Mouse (Mus musculus): ENCODE data around the gene Rapgef6. TPM values are rescaled to one million over a fixed set of nuclear protein-coding genes. Genes with fewer than 3 reads are reported as not detected.

The Rapgef6 gene
- polyA plus RNA-seq, 1 experiment: 47.2 TPM

DNA sequence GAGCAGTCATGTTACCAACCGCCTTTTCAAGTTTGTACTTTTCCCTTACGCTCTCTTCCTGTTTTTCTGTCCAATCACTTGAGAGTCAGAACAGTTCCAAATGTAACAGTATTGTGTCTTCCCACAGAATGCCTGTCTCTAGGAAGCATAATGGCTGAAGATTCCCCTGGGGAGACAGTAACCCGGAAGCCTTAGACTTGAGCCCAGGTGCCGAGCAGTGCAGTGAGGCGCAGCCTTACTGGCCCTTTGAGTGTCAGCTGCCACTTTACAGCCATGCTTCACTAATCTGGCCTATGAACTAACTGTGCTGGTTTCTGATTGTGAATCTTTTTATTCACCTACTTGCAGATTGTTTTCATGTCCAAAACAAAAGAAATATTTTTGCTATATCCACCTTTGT is 175.0 kb downstream of the Rapgef6 start:
- Histone ChIP-seq H3K4me1 (ENCODE audit: control insufficient read depth, insufficient read depth, insufficient read length) (peaks cover 18% of the 10 kb centered on the region), H3K4me3 (ENCODE audit: extremely low read depth, insufficient read depth, insufficient read length) (no peak overlapping the region), H3K36me3 (ENCODE audit: control insufficient read depth, insufficient read depth, low read length) (peaks cover 12% of the 10 kb centered on the region), H3K27ac (ENCODE audit: insufficient read depth, low read length) (peak overlapping the region; percentile 71), H3K27me3 (ENCODE audit: control insufficient read depth, insufficient read depth, low read length) (no peaks in the 10 kb centered on the region)
- TF ChIP-seq POLR2A (IDR thresholded peaks at IDR 0.05; ENCODE audit: low read depth, low read length) (no peak), CTCF (IDR thresholded peaks at IDR 0.05; ENCODE audit: extremely low read depth, insufficient read depth, insufficient read length, insufficient replicate concordance) (no peak)
- DNase-seq (ENCODE audit: low read depth in 1 of 2, low spot score in 2 of 2): peak; percentile 13 to 22
- 36% methylated on average over 5 of the region's 5 CpGs for whole genome bisulfite sequencing

DNA sequence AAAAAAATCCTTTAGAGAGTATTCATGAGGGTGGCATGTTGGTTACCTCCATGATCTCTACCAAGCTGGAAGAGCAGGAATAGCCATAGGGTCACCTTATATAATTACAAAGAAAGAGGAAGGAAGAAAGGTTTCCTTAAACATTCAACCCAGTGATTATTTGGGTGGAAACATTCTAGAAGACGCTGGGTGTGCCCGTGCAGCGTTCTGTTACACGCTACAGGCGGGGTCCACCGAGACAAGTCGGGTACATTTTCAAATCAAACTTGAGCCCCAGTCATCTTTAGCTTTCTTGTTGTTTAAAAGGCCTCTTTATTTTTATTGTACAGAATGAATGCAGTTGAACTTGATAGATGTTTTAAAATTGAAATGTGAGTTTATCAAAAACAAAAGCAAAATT is 176.0 kb downstream of the Rapgef6 start:
- TF ChIP-seq POLR2A (IDR thresholded peaks at IDR 0.05; ENCODE audit: low read depth, low read length) (no peak), CTCF (IDR thresholded peaks at IDR 0.05; ENCODE audit: extremely low read depth, insufficient read depth, insufficient read length, insufficient replicate concordance) (no peak)
- Histone ChIP-seq H3K4me1 (ENCODE audit: control insufficient read depth, insufficient read depth, insufficient read length) (peaks cover 18% of the 10 kb centered on the region), H3K27ac (ENCODE audit: insufficient read depth, low read length) (peak overlapping the region; percentile 71; the same call in 1 of the 2 replicates), H3K27me3 (ENCODE audit: control insufficient read depth, insufficient read depth, low read length) (no peaks in the 10 kb centered on the region), H3K36me3 (ENCODE audit: control insufficient read depth, insufficient read depth, low read length) (peaks cover 12% of the 10 kb centered on the region), H3K4me3 (ENCODE audit: extremely low read depth, insufficient read depth, insufficient read length) (no peak overlapping the region)
- 25% methylated on average over 7 of the region's 7 CpGs for WGBS
- peak in 1 of 2 experiments; percentile 29 for DNase-seq (ENCODE audit: low read depth in 1 of 2, low spot score in 2 of 2)

DNA sequence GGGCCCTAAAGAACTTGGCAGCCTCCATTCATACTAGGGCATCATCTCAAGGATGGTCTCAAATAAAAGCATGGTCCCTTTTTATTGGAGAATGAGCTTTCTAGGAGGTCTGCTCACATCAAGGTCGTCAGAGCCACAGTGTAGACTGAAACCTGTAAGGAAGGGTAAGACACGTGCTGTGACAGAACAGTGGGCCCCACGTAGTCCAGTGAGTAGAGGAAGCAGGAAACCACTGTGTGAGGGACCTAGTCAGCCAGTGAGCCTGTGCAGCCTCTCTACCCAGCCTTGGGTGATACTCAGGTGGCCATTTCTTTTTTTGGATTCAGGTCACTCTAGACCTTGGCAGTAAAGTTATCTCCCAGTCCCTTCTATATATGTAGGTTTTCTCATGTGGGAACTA is 177.3 kb downstream of the Rapgef6 start:
- Histone ChIP-seq H3K36me3 (ENCODE audit: control insufficient read depth, insufficient read depth, low read length) (peaks cover 6% of the 10 kb centered on the region), H3K4me3 (ENCODE audit: extremely low read depth, insufficient read depth, insufficient read length) (no peak overlapping the region), H3K4me1 (ENCODE audit: control insufficient read depth, insufficient read depth, insufficient read length) (peaks cover 18% of the 10 kb centered on the region), H3K27ac (ENCODE audit: insufficient read depth, low read length) (no peak overlapping the region; the same call in 1 of the 2 replicates), H3K27me3 (ENCODE audit: control insufficient read depth, insufficient read depth, low read length) (no peaks in the 10 kb centered on the region)
- no peak for DNase-seq (ENCODE audit: low read depth in 1 of 2, low spot score in 2 of 2)
- 2% methylated on average over 3 of the region's 3 CpGs for WGBS
- TF ChIP-seq POLR2A (IDR thresholded peaks at IDR 0.05; ENCODE audit: low read depth, low read length): no peak
- TF ChIP-seq CTCF (IDR thresholded peaks at IDR 0.05; ENCODE audit: extremely low read depth, insufficient read depth, insufficient read length, insufficient replicate concordance): no peak

- Histone ChIP-seq H3K4me3 (ENCODE audit: extremely low read depth, insufficient read depth, insufficient read length) (no peak overlapping the region), H3K27ac (ENCODE audit: insufficient read depth, low read length) (no peak overlapping the region), H3K27me3 (ENCODE audit: control insufficient read depth, insufficient read depth, low read length) (no peaks in the 10 kb centered on the region), H3K36me3 (ENCODE audit: control insufficient read depth, insufficient read depth, low read length) (no peaks in the 10 kb centered on the region), H3K4me1 (ENCODE audit: control insufficient read depth, insufficient read depth, insufficient read length) (peaks cover 16% of the 10 kb centered on the region)
- no peak for DNase-seq (ENCODE audit: low read depth in 1 of 2, low spot score in 2 of 2)
- WGBS: 71% methylated on average over 8 of the region's 8 CpGs
- no peak for TF ChIP-seq POLR2A (IDR thresholded peaks at IDR 0.05; ENCODE audit: low read depth, low read length)
- TF ChIP-seq CTCF (IDR thresholded peaks at IDR 0.05; ENCODE audit: extremely low read depth, insufficient read depth, insufficient read length, insufficient replicate concordance): no peak
Observed at GRCm38 (mm10) chr11:54701848-54702247, 179.2 kb downstream of the Rapgef6 start.

- DNase-seq (ENCODE audit: low read depth in 1 of 2, low spot score in 2 of 2): peak; percentile 61 to 80
- Histone ChIP-seq H3K27me3 (ENCODE audit: control insufficient read depth, insufficient read depth, low read length) (no peaks in the 10 kb centered on the region), H3K4me3 (ENCODE audit: extremely low read depth, insufficient read depth, insufficient read length) (no peak overlapping the region), H3K27ac (ENCODE audit: insufficient read depth, low read length) (no peak overlapping the region), H3K36me3 (ENCODE audit: control insufficient read depth, insufficient read depth, low read length) (no peaks in the 10 kb centered on the region), H3K4me1 (ENCODE audit: control insufficient read depth, insufficient read depth, insufficient read length) (peaks cover 13% of the 10 kb centered on the region)
- peak; percentile 35; the same call in 1 of the 2 replicates for TF ChIP-seq CTCF (IDR thresholded peaks at IDR 0.05; ENCODE audit: extremely low read depth, insufficient read depth, insufficient read length, insufficient replicate concordance)
- TF ChIP-seq POLR2A (IDR thresholded peaks at IDR 0.05; ENCODE audit: low read depth, low read length): no peak
- WGBS: 34% methylated on average over 4 of the region's 4 CpGs
Observed at GRCm38 (mm10) chr11:54703306-54703705, 180.7 kb downstream of the Rapgef6 start.

DNA sequence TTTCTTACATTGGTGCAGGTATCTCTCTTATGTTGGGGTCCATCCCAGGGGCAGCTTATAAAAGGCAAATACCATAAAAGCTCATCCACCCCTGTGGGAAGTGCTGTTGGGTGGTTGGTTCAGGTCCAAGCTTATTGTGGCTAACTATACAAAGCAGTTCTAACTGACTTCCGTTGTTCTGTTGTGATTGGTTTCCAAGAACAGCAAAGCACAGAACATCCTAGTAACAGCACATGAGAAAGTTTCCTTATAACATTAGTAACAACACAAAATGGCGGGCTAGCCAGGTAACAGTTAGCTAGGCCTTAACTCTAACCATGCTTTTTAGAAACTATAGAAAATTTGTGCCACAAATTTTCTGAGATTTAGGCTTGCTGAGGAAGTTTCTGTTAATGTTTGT is 185.5 kb downstream of the Rapgef6 start:
- Histone ChIP-seq H3K36me3 (ENCODE audit: control insufficient read depth, insufficient read depth, low read length) (no peaks in the 10 kb centered on the region), H3K27me3 (ENCODE audit: control insufficient read depth, insufficient read depth, low read length) (no peaks in the 10 kb centered on the region), H3K4me1 (ENCODE audit: control insufficient read depth, insufficient read depth, insufficient read length) (peaks cover 3% of the 10 kb centered on the region; the same call in 1 of the 2 replicates), H3K27ac (ENCODE audit: insufficient read depth, low read length) (no peak overlapping the region), H3K4me3 (ENCODE audit: extremely low read depth, insufficient read depth, insufficient read length) (no peak overlapping the region)
- 85% methylated on average over 2 of the region's 2 CpGs for WGBS
- no peak for DNase-seq (ENCODE audit: low read depth in 1 of 2, low spot score in 2 of 2)
- TF ChIP-seq POLR2A (IDR thresholded peaks at IDR 0.05; ENCODE audit: low read depth, low read length) (no peak), CTCF (IDR thresholded peaks at IDR 0.05; ENCODE audit: extremely low read depth, insufficient read depth, insufficient read length, insufficient replicate concordance) (no peak)

GRCm38 (mm10) chr11:54709645-54710044 is 187.0 kb downstream of the Rapgef6 start:
- no peak for TF ChIP-seq CTCF (IDR thresholded peaks at IDR 0.05; ENCODE audit: extremely low read depth, insufficient read depth, insufficient read length, insufficient replicate concordance)
- TF ChIP-seq POLR2A (IDR thresholded peaks at IDR 0.05; ENCODE audit: low read depth, low read length): no peak
- Histone ChIP-seq H3K27ac (ENCODE audit: insufficient read depth, low read length) (no peak overlapping the region), H3K4me1 (ENCODE audit: control insufficient read depth, insufficient read depth, insufficient read length) (peaks cover 3% of the 10 kb centered on the region; the same call in 1 of the 2 replicates), H3K27me3 (ENCODE audit: control insufficient read depth, insufficient read depth, low read length) (no peaks in the 10 kb centered on the region), H3K36me3 (ENCODE audit: control insufficient read depth, insufficient read depth, low read length) (no peaks in the 10 kb centered on the region), H3K4me3 (ENCODE audit: extremely low read depth, insufficient read depth, insufficient read length) (no peak overlapping the region)
- no peak for DNase-seq (ENCODE audit: low read depth in 1 of 2, low spot score in 2 of 2)
- 62% methylated on average over 2 of the region's 2 CpGs for WGBS

Measured in spleen, adult 2 months (tissue).